Mouse (Mus musculus): Measurements from ENCODE around the gene Ccdc62. TPM values are rescaled to one million over a fixed set of nuclear protein-coding genes. Genes with fewer than 3 reads are reported as not detected.

Ccdc62 gene
- polyA plus RNA-seq, 1 experiment from 2014 or later, result 5.0 TPM

DNA sequence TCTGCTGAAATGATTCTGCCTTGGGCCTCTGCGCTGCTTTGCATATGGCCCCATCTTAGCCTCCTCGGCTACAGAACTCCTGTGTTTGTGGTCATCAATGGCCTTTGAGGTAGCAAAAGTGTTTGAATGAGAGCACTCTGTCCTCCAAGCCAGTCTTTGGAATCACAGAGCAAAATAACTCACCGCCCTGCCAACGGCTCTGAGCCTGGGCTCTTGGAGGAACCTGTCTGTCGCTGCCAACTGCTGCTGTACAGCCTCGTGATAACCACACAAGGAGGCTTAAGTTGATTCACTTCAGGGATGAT is 50.7 kb downstream of the Ccdc62 start:
- Histone ChIP-seq H3K36me3 (no peaks in the 10 kb centered on the region), H3K4me1 (no peaks in the 10 kb centered on the region; the same call in 1 of the 2 replicates), H3K4me3 (replicated peaks) (no peak overlapping the region), H3K27me3 (replicated peaks) (peaks cover 11% of the 10 kb centered on the region; the same call in 1 of the 2 replicates), H3K9me3 (replicated peaks) (no peaks in the 10 kb centered on the region), H3K4me2 (no peak overlapping the region), H3K27ac (replicated peaks) (peak overlapping the region; percentile 37; the same call in 1 of the 2 replicates), H3K9ac (replicated peaks) (no peak overlapping the region)
- peak; percentile 41; the same call in 1 of the 2 replicates for ATAC-seq (ENCODE audit: low FRiP score)
- 62% methylated on average over 6 of the region's 6 CpGs for WGBS

DNA sequence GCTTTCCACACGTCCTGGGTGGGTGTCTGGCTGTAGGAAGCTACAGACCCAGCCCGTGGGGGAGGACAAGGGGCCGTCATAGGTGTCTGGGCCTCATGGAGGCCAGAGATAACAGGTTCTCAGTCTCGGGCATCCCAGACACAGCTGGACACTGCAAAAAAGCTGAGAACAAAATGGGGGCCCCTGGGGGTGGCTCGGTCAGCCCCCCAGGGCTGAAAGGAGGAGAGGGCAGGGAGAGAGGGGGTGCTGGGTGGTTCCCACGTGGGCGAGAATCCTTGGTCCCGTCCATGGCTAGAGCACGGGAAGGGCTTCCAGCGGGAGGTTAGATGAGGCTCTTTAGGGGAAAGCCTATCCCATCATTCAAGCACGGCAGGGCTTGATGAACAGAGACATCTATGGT is 52.4 kb downstream of the Ccdc62 start:
- 83% methylated on average over 11 of the region's 11 CpGs for WGBS
- no peak overlapping the region for H3K27ac ChIP-seq (replicated peaks)
- H3K4me2 ChIP-seq, result no peak overlapping the region
- H3K9me3 ChIP-seq (replicated peaks), result no peaks in the 10 kb centered on the region
- H3K9ac ChIP-seq (replicated peaks), result no peak overlapping the region
- no peaks in the 10 kb centered on the region; the same call in 1 of the 2 replicates for H3K4me1 ChIP-seq
- peaks cover 10% of the 10 kb centered on the region; the same call in 1 of the 2 replicates for H3K27me3 ChIP-seq (replicated peaks)
- H3K4me3 ChIP-seq (replicated peaks), result no peak overlapping the region
- ATAC-seq (ENCODE audit: low FRiP score), result no peak
- H3K36me3 ChIP-seq, result no peaks in the 10 kb centered on the region

DNA sequence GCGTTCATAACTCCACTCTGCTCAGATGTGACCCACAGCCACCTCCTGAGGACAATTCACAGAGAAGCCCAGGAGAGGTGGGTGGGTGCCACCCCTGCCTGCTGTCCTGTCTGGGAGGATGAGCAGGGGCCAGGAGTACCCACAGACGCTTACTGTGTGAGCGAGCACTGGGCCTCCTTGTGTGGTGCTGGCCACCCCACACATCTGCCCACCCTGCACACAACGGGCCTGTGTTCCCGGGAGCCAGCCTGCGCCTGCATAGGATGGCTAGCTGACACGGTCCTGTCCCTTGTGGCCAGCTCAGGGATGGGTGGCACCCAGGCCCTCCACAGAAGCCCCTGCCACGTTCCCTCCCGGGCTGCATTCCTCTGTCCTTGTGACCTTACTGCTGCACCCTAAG is 55.0 kb downstream of the Ccdc62 start:
- Histone ChIP-seq H3K9me3 (replicated peaks) (no peaks in the 10 kb centered on the region), H3K27ac (replicated peaks) (no peak overlapping the region), H3K4me3 (replicated peaks) (no peak overlapping the region), H3K9ac (replicated peaks) (no peak overlapping the region), H3K4me2 (no peak overlapping the region), H3K4me1 (peaks cover 7% of the 10 kb centered on the region; the same call in 1 of the 2 replicates), H3K27me3 (replicated peaks) (peaks cover 10% of the 10 kb centered on the region; the same call in 1 of the 2 replicates), H3K36me3 (no peaks in the 10 kb centered on the region)
- ATAC-seq (ENCODE audit: low FRiP score), result no peak
- WGBS, result 74% methylated on average over 9 of the region's 9 CpGs

DNA sequence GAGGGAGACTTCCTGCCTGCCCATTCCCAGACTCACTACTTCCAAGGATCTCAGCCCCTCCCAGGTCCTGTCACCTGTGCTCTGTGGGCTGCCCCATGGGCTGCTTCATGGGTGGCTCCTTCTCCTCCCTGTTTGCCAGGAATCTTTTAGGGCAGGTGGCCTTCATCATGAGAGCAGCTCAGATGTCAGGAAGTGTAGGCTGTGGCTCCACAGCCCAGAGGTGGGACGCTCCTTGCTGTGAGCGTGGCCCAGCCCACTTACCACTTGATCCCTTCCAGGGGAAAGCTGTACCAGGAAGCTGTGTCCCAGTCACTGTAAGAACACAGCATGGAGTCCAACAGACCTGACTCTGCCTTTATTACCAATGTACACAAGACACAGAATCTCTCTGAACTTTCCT is 56.4 kb downstream of the Ccdc62 start:
- H3K36me3 ChIP-seq, result no peaks in the 10 kb centered on the region
- 82% methylated on average over 2 of the region's 2 CpGs for WGBS
- H3K27me3 ChIP-seq (replicated peaks), result peaks cover 10% of the 10 kb centered on the region; the same call in 1 of the 2 replicates
- H3K9me3 ChIP-seq (replicated peaks), result no peaks in the 10 kb centered on the region
- ATAC-seq (ENCODE audit: low FRiP score), result no peak
- no peak overlapping the region for H3K4me2 ChIP-seq
- H3K9ac ChIP-seq (replicated peaks), result no peak overlapping the region
- H3K4me1 ChIP-seq, result peaks cover 9% of the 10 kb centered on the region; the same call in 1 of the 2 replicates
- H3K4me3 ChIP-seq (replicated peaks), result no peak overlapping the region
- no peak overlapping the region for H3K27ac ChIP-seq (replicated peaks)

DNA sequence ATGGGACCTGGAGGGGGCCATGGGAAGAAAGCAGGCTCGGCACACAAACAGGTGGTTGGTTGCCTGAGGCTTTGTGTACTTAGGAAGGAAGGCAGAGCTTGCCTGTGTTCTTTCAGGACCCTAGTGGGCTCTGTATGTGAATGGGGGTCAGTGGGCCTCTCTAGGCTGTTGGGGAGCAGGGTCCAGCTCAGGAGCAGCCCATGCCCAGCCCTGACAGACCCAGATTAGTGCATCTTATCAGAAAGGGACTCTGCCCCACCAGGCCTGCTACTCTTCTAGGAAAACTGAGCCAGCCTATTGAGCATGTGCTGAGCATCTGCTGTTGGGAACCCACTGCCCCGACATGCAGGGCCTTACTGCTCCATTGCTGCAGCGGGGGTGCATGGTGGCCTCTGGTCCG is 57.0 kb downstream of the Ccdc62 start:
- no peak for ATAC-seq (ENCODE audit: low FRiP score)
- no peak overlapping the region for H3K27ac ChIP-seq (replicated peaks)
- H3K36me3 ChIP-seq, result no peaks in the 10 kb centered on the region
- H3K9me3 ChIP-seq (replicated peaks), result no peaks in the 10 kb centered on the region
- H3K4me1 ChIP-seq, result peaks cover 9% of the 10 kb centered on the region
- no peak overlapping the region for H3K4me2 ChIP-seq
- peaks cover 10% of the 10 kb centered on the region; the same call in 1 of the 2 replicates for H3K27me3 ChIP-seq (replicated peaks)
- H3K4me3 ChIP-seq (replicated peaks), result no peak overlapping the region
- no peak overlapping the region for H3K9ac ChIP-seq (replicated peaks)
- WGBS, result 79% methylated on average over 4 of the region's 4 CpGs

DNA sequence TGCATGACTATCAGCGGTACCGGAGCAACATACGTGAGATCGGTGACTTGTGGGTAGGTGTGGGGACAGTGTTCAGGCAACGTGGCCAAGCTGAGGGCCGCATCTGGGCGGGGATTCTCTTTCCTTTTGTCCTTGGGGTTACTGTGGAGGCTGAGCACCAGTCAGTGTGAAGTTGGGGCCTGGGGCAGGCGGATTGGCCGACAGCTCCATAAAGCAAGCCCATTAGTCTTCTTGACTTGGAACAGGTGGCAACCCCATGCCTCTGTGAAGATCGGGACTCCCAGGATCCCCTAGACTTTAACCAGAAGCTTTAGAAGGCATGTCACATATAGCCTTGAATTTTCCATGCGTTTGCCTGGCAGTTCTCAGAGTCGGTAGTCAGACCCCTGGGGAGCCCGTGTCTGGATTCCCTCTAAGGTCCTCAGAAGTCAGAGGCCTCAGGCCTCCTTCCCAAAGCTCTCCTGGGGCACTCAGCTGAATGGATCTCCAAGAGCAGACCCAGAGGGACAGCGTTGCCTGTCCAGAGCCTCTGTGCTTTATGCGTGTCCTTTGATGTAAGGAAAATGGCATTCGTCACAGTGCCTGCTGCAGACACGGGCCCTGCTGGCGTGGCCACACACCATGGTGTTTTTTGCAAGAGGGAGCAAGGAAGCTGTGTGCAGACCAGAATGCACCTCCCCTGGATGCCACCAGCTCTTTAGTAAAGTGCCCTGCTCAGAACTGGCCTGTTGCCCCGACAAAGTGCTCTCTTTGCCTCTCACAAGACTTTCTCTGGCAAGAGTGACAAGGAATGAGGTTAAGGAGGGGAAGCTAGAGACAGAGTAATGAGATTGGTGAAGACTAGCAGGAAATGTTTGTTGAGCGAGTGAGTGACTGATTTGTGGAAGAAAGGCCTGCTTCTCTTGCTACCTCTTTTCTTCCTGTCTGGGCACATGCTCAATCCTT is 59.7 kb downstream of the Ccdc62 start:
- H3K36me3 ChIP-seq, result no peaks in the 10 kb centered on the region
- no peak for ATAC-seq (ENCODE audit: low FRiP score)
- H3K4me2 ChIP-seq, result no peak overlapping the region
- peaks cover 15% of the 10 kb centered on the region for H3K4me1 ChIP-seq
- no peaks in the 10 kb centered on the region for H3K9me3 ChIP-seq (replicated peaks)
- H3K27me3 ChIP-seq (replicated peaks), result peaks cover 7% of the 10 kb centered on the region; the same call in 1 of the 2 replicates
- H3K9ac ChIP-seq (replicated peaks), result no peak overlapping the region
- no peak overlapping the region for H3K27ac ChIP-seq (replicated peaks)
- 32% methylated on average over 20 of the region's 20 CpGs for WGBS
- no peak overlapping the region for H3K4me3 ChIP-seq (replicated peaks)

DNA sequence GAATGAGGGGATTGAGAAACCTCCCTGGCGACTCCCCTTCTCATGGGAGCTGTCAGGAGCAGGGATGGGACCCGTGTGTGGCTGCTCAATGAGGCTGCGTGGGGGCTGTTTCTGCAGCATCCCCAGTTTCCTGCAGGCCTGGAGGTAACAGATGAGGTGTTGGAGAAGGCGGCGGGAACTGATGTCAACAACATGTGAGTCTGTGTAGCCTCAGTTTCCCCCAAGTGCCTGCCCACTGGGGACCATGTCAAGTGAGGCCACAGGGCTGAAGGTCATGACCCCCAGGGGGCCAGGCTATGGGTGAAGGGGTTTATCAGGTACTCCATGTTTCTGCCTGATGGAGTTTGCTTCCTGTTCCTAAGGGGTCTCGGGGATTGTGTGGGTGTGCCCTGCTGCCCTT is 60.8 kb downstream of the Ccdc62 start:
- no peak overlapping the region for H3K4me2 ChIP-seq
- peaks cover 7% of the 10 kb centered on the region; the same call in 1 of the 2 replicates for H3K27me3 ChIP-seq (replicated peaks)
- WGBS, result 83% methylated on average over 6 of the region's 6 CpGs
- H3K4me3 ChIP-seq (replicated peaks), result no peak overlapping the region
- H3K27ac ChIP-seq (replicated peaks), result no peak overlapping the region
- no peaks in the 10 kb centered on the region for H3K9me3 ChIP-seq (replicated peaks)
- 0 out of 2 replicates have a peak, but pooled peaks cover 3% of the 10 kb centered on the region for H3K36me3 ChIP-seq
- peaks cover 15% of the 10 kb centered on the region for H3K4me1 ChIP-seq
- no peak overlapping the region for H3K9ac ChIP-seq (replicated peaks)
- ATAC-seq (ENCODE audit: low FRiP score), result no peak

DNA sequence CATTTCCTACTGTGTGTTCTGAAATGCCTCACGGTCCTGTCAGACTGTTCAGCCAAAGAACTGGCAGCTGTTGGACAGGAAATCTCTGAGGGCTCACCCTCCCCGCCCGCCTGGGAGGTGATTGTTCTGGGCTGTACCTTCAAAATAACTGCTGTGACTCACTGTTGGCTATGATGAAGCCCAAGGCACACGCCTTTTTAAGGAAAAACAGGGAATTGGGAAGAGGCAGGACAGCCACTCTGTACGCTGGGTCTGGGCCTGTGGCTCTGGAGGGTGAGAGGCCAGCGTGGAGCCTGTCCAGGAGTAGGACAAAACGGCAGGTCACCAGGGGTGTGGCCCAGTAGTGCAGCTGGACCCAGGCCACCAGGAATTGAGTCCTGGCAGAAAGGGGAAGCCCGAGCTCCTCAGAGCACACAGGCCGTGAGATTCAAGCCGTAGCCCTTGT is 61.7 kb downstream of the Ccdc62 start:
- Histone ChIP-seq H3K9me3 (replicated peaks) (no peaks in the 10 kb centered on the region), H3K36me3 (0 out of 2 replicates have a peak, but pooled peaks cover 3% of the 10 kb centered on the region), H3K4me2 (no peak overlapping the region), H3K27me3 (replicated peaks) (peaks cover 2% of the 10 kb centered on the region; the same call in 1 of the 2 replicates), H3K27ac (replicated peaks) (peak overlapping the region; percentile 67; the same call in 1 of the 2 replicates), H3K4me3 (replicated peaks) (no peak overlapping the region), H3K4me1 (peaks cover 15% of the 10 kb centered on the region), H3K9ac (replicated peaks) (no peak overlapping the region)
- no peak for ATAC-seq (ENCODE audit: low FRiP score)
- 75% methylated on average over 10 of the region's 10 CpGs for WGBS

DNA sequence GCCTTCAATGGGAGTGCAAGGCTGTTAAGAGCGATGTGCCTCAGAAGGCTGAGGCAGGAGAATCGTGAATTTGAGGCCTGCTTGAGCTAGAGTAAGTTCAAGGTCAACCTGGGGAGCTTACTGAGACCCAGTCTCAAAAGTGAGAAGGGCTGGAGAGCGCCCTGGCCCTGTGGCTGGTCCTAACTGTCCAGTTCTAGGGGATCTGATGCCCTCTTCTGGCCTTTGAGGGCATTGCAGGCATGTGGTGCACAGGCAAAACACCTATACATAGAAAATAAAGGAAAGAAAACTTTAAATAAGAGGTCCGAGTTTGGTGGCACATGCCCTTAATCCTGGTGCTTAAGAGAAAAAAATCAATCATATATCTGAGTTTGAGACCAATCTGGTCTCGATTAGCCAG is 62.3 kb downstream of the Ccdc62 start:
- 0 out of 2 replicates have a peak, but pooled peaks cover 3% of the 10 kb centered on the region for H3K36me3 ChIP-seq
- H3K9ac ChIP-seq (replicated peaks), result no peak overlapping the region
- peak overlapping the region; percentile 67; the same call in 1 of the 2 replicates for H3K27ac ChIP-seq (replicated peaks)
- peak; percentile 58; the same call in 1 of the 2 replicates for ATAC-seq (ENCODE audit: low FRiP score)
- H3K9me3 ChIP-seq (replicated peaks), result no peaks in the 10 kb centered on the region
- WGBS, result 35% methylated on average over 5 of the region's 5 CpGs
- H3K27me3 ChIP-seq (replicated peaks), result peaks cover 2% of the 10 kb centered on the region; the same call in 1 of the 2 replicates
- H3K4me2 ChIP-seq, result no peak overlapping the region
- H3K4me3 ChIP-seq (replicated peaks), result no peak overlapping the region
- peaks cover 15% of the 10 kb centered on the region for H3K4me1 ChIP-seq

DNA sequence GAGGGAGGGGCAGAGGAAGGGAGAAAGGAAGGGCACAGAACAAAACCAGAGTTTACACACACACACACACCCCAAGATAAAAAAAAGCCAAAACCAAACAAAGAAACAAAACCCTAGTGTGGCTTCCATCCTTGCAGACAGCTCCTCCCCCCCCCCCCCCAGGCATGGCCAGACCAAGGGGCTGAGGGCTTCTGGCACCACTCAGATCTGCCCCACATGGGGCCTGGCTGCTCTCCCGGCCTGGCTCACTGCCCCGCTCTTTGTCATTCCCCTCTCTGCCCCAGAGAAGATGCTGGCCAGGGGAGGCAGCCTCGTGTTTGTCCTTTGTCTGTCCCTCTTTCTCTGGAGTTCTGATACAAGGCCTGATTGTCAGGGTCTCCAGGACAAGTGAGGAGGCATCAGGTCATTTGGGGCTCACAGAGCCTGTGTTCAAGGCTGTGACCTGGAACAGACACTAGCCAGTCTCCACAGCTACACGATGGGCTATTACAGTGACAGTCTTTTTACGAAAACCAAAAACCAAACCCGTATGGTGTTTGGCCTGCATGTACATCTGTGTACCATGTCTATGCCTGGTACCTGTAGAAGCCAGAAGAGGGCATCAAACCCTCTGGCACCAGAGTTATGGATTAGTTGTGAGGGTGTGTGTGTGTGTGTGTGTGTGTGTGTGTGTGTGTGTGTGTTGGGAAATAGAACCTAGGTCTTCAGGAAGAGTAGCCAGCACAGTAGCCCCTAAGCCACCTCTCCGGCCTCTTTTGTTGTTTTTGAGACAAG is 63.0 kb downstream of the Ccdc62 start:
- WGBS, result 55% methylated on average over 7 of the region's 7 CpGs
- Histone ChIP-seq H3K4me3 (replicated peaks) (no peak overlapping the region), H3K9ac (replicated peaks) (no peak overlapping the region), H3K36me3 (0 out of 2 replicates have a peak, but pooled peaks cover 3% of the 10 kb centered on the region), H3K4me2 (no peak overlapping the region), H3K27ac (replicated peaks) (peak overlapping the region; percentile 67), H3K27me3 (replicated peaks) (peaks cover 2% of the 10 kb centered on the region; the same call in 1 of the 2 replicates), H3K9me3 (replicated peaks) (no peaks in the 10 kb centered on the region), H3K4me1 (peaks cover 15% of the 10 kb centered on the region)
- ATAC-seq (ENCODE audit: low FRiP score), result peak; percentile 84

DNA sequence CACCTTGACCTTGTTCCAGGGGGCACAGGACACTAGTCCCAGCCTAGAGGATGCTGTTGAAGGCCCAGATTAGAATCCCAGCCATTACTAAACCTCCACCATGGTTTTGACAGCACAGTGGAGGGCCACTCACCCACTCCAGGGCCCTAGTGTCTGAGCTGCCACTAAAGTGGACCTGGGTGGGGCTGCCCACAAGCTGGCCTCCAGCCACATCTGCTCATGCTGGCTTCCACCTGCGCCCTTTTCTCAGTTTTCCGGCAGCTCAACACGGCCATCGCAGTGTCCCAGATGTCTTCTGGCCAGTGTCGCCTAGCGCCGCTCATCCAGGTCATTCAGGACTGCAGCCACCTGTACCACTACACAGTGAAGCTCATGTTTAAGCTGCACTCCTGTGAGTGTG is 64.0 kb downstream of the Ccdc62 start:
- no peak for ATAC-seq (ENCODE audit: low FRiP score)
- no peaks in the 10 kb centered on the region; the same call in 1 of the 2 replicates for H3K27me3 ChIP-seq (replicated peaks)
- no peak overlapping the region for H3K9ac ChIP-seq (replicated peaks)
- H3K36me3 ChIP-seq, result peaks cover 9% of the 10 kb centered on the region; the same call in 1 of the 2 replicates
- no peaks in the 10 kb centered on the region for H3K9me3 ChIP-seq (replicated peaks)
- H3K4me3 ChIP-seq (replicated peaks), result no peak overlapping the region
- H3K4me1 ChIP-seq, result peaks cover 15% of the 10 kb centered on the region
- no peak overlapping the region for H3K27ac ChIP-seq (replicated peaks)
- H3K4me2 ChIP-seq, result no peak overlapping the region
- WGBS, result 79% methylated on average over 7 of the region's 7 CpGs
